Comparison of ENCODE assay signal across 13 mouse cellular contexts in the genomic region with DNA sequence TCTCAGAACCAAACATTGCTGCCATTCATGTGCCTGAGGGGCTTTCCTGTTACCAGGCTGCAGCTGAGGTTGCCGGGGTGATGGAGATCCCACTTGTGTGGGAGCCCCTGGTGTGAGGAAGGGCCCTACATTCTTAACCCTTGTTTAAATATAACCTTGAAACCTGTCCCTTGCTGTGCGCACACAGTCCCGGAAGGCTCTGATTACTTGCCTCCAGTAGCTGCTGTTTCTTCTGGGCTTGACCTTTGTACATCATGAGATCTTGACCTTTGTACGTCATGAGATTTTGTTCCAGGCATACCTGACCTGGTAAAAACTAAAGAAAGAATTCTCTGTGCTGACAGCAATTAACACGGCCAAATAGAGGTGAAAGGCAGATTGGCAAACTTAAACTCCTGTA.
DNase-seq lines count a peak whose midpoint lies in the region; TF ChIP-seq lines count a peak whose summit lies in the region.
"Had no signal": no experiment of that assay in that cellular context is flagged by ENCODE, and none has a peak within 500 bp of the region (broad histone marks: within the 10 kb centered on the region; RNA-seq: fewer than 3 reads in every experiment).

No protein-coding gene starts in this region.

- no peak for TF ChIP-seq CTCF in layer of hippocampus, adult 2 months (conservative IDR thresholded peaks at IDR 0.05)

- no peak for DNase-seq in layer of hippocampus, adult 2 months (ENCODE audit: low spot score in 2 of 2)
- DNase-seq in layer of hippocampus, adult 18-20 months (ENCODE audit: low spot score in 2 of 2) = no peak
- peak; percentile 15 for DNase-seq in induced T-regulatory cell, adult 2 months (ENCODE audit: low read depth)
- DNase-seq in kidney, postnatal 36 days = peak; percentile 47 to 82
- DNase-seq in adrenal gland, adult 8-10 months = no peak
- DNase-seq in spleen, postnatal 4 days (ENCODE audit: low spot score in 2 of 2) = no peak
- DNase-seq: cerebellum, adult 11 months; layer of hippocampus, adult 9-11 months; lung, postnatal 10 days had no signal

- H3K27ac ChIP-seq in layer of hippocampus, adult 2 months = peak overlapping the region; percentile 18; the same call in 1 of the 2 replicates
- peak overlapping the region; percentile 75 for H3K27ac ChIP-seq in brown adipose tissue, adult 24 weeks (replicated peaks; ENCODE audit: low read depth, low read length)
- H3K27ac ChIP-seq: heart, embryonic 13.5 days; hindbrain, embryonic 14.5 days; liver, embryonic 14.5 days had no signal

- no peak overlapping the region for H3K4me3 ChIP-seq in layer of hippocampus, adult 2 months
- H3K4me3 ChIP-seq in brown adipose tissue, adult 24 weeks (ENCODE audit: insufficient read depth, low read depth, low read length) = no peak overlapping the region
- H3K4me3 ChIP-seq: heart, embryonic 13.5 days had no signal

- H3K4me1 ChIP-seq in brown adipose tissue, adult 24 weeks (ENCODE audit: control insufficient read depth, insufficient read depth, insufficient read length, low read length) = peaks cover 20% of the 10 kb centered on the region

Comparison
In these comparisons a context has a peak if more than half of its experiments do, and no peak if none do; other contexts are left out.
1. DNase-seq: peak in induced T-regulatory cell, adult 2 months (single experiment) and kidney, postnatal 36 days (2 of 2); none in layer of hippocampus, adult 2 months (0 of 2), layer of hippocampus, adult 18-20 months (0 of 2), adrenal gland, adult 8-10 months (single experiment) and spleen, postnatal 4 days (0 of 2).